Mouse (Mus musculus) natural killer cell, adult 2 months (primary cell): ENCODE results near the gene Rpa2.
"Not testable (repeated sequence)": the region's sequence is repeated elsewhere in the genome, so short reads cannot be mapped to it uniquely, and the experiment has no call there.

ENCODE experiments used
- DNase-seq, 2 experiments: peaks; one replicate each; pipeline ENCODE4 v3.0.0; 2022; ENCODE audit warnings: low spot score in 2 of 2

The Rpa2 gene

GRCm38 (mm10) chr4:132762602-132763001 lies 5.5 kb upstream of the Rpa2 start:
- no peak for DNase-seq

GRCm38 (mm10) chr4:132763125-132763524 lies 5.0 kb upstream of the Rpa2 start:
- DNase-seq = not testable (repeated sequence)

GRCm38 (mm10) chr4:132771776-132772175 lies 3.6 kb downstream of the Rpa2 start:
- DNase-seq = no peak

DNA sequence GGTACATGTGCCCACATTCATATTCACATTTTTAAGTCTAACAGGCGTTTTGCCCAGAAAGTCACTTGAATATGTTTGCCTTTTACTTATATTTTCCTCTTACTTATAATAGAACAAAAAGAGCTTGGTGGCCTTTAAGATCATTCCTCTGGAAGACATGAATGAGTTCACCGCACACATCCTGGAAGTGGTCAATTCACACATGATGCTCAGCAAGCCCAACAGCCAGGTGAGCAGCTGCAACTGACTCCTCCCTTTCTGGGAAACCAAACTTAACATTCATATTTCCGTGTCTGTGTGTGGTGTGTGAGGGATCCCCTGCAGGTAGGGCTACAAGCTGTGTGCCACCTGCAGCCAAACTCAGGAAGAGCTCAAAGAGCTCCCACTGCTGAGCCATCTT lies 6.8 kb downstream of the Rpa2 start:
- no peak for DNase-seq

DNA sequence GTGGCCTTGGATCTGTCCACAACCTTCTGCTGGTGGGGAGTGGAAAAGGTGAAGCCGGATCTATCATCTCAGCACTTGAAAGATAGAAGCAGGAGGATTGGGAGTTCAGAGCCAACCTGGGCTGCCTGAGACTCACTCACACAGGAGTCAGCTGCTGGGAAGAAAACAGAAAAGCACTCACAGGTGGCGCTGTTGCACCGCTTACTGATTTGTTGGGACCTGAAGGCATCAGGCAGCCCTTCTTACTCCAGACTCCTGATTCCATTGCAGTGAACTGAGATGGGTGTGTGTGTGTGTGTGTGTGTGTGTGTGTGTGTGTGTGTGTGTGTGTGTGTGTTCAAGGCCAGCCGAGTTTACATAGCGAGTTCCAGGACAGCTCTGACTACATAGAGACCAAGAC lies 8.6 kb downstream of the Rpa2 start:
- peak in 1 of 2 experiments; percentile 72 for DNase-seq

DNA sequence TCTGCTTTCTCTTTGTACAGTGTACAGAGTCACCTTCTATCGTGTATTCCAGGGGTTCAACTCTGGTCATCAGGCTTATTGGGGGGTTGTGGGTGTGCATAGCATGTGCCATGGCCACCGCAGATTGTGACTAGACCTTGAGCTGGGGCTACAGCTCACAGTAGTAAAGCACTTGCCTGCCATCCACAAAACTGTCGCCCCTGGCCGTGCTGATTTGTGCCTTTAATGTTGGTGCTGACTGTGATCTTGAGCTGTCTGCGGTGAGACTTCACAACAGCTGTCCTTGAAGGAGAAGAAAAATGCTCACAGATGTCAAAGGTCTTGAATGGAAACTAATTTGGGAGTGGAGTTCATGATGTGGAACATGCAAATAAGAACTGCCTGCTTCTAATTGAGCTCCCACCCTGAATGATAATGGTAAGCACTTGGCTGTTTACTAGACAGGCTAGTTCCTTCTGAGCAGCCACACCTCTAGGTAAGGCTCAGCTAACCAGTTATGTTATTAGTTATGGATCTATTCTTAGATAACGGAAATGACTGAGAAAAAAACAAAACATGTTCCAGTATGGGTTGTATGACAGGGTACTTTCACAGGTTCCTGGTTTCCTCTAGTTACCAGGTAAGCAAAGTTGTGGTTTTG lies 10.6 kb downstream of the Rpa2 start:
- peak in 1 of 2 experiments; percentile 25 for DNase-seq

DNA sequence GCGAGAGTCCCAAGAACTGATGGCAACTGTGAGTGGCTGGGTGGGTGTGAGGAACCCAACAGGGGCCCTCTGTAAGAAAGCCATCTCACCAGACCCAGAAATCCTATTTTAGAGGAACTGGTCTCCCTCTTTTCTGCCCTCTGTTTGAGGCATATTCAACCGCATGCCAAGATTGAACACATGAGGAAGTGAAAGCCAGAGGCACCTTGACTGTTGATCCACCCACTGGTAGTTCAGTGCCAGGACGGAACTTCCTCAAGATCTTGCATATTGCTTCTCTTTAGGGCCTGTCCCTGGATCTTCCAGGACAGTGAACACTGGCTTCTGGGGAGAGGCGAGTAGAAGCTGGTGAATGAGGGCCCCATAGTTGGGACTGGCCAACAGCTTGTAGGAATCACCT lies 12.2 kb downstream of the Rpa2 start:
- peak in 1 of 2 experiments; percentile 42 for DNase-seq

DNA sequence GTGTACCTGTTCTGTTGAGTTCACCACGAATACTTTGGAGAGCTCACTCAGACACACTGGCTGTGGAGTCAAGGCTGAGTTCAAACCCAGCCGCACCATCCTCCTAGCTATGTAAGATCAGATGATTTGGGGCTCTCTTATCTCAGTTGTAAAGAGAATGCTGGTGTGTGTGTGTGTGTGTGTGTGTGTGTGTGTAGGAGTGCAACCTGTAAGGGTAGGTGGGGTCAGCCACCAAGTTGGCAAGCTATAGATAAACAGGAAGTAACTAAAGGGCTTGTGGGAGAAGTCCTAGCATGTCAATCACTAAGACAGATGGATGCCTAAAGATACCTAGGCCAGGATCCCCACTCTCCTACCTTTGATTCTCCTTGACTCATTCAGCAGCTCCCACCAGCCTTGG lies 15.6 kb downstream of the Rpa2 start:
- no peak for DNase-seq

GRCm38 (mm10) chr4:132785228-132785627 lies 17.1 kb downstream of the Rpa2 start:
- no peak for DNase-seq

DNA sequence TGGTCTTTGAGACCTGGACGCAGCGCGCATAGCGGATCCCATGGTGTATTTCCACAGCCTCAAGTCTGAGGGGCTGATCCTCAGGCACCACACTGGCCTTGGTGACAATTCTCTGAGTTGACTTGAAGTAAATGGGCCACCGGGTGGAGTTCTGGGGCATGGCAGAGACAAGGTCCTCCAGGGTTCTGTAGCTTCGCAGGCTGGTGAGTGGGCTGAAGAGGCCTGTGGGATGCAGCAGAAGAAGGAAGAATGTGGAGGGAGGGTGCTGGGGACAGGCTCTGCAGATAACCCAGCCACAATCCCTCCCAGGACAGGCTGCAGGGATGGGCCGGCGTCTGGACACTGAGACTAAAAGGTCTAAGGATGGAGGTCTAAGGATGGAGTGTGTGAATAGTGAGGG lies 21.6 kb downstream of the Rpa2 start:
- DNase-seq = no peak

GRCm38 (mm10) chr4:132793322-132794004 lies 25.3 kb downstream of the Rpa2 start:
- DNase-seq = not testable (repeated sequence)

GRCm38 (mm10) chr4:132794028-132794427 lies 25.9 kb downstream of the Rpa2 start:
- DNase-seq = peak in 1 of 2 experiments; percentile 46

DNA sequence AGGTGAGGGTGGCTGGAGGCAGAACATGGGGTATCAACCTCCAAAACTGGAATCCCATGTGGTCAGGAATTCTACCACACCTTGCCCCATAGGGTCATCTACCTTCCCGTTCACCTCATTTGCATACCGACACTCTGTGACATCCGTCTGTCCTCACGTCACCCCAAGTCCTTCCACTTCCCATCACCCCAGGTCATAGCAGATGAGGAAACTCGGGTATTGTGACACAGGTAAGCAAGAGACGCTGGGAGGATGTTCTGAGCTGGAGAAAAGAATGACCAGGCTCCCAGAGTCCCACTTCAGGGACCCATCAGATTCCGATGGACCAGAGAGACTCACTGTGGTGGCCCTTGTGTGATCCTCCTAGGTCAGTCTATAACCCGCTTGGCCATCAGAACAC lies 26.6 kb downstream of the Rpa2 start:
- DNase-seq = peak in 1 of 2 experiments; percentile 39

DNA sequence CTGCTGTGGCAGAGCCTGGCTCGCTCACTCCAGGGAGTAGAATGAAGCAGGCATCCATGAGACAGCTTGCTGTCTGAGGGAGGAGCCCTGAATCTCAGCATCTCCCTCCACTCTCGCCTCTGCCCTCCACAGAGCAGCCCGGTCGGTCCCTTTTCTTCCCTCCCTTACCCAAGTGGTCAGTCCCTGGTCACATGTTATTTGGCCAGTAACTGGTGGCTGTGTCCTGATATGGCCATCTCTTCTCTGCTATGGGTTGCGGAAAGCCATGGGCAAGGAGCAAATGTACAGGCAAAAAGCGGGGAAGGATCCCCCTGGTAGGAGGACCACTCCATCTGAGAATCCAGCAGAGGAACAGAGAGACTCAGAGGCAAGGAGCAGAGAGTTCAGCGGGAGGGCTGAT lies 27.0 kb downstream of the Rpa2 start:
- DNase-seq = no peak

DNA sequence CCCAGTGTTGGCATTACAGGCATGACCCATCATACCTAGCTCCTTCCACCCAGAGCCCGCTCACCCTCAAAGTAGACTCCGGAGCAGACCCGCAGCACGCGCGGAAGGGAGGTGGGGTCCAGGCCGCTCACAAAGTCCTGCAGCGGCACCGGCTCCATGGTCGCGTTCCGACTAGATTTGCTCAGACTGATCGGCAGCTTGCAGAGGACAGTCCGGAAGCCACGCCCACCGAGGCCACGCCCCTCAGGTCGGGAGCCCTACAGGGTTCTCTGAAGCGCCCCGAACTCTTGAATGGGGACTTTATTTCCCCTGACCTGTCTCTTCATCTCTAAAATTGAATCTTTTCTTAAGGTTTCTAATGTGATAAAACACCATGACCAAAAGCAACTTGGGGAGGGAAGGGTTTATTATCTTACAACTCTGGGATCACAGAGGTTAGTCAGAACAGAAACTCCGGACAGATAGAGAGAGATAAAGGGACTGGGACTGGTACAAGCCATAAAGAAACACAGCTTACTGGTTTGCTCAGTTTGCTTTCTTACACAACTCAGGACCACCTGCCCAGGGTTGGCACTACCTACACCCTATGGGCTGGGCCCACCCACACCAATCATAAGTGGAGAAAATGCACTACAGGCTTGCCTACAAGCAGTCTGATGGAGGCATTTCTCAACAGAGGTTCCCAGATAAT lies 28.2 kb downstream of the Rpa2 start, which contains the start of gene Themis2:
Themis2 (minus strand) TSS at position 192 of the 691 bp plus-strand sequence.
- peak; percentile 78 to 86 for DNase-seq

DNA sequence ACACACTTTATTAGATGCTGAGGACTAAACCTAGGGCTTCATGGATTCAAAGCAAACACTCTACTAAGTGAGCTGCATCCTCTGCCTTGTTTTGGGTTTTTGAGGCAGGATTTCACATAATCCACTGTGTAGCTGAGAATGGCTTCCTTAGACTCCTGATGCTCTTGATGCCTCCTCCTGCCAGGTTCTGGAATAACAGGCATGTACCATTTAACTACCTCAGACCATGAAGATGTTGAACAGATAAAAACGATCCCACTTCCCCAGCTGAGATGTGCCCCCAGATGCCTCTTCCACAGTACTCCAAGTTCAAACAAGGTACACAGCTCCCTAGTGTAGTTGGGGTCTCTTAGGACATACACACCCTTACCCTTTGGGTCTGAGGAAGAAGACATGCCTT lies 29.3 kb downstream of the Rpa2 start:
- DNase-seq = no peak

DNA sequence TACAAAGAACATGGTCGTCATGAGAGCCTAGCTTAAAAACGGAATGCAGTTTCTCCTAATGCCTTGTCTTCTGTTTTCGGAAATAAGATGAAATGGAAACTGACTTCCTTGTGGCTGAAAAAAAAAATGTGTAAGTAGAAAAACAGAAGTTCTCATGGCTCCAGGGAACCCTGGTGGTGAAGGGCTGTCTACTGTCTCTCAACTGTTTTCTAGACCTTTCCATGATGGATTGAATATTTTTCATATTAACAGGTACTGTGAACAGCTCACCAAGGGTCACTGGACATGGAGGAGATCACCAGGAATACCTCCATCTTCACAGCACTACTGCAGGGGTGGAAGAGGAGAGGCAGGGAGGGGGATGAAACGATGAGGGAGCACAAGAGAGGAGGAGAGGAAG lies 29.9 kb downstream of the Rpa2 start:
- DNase-seq = no peak

DNA sequence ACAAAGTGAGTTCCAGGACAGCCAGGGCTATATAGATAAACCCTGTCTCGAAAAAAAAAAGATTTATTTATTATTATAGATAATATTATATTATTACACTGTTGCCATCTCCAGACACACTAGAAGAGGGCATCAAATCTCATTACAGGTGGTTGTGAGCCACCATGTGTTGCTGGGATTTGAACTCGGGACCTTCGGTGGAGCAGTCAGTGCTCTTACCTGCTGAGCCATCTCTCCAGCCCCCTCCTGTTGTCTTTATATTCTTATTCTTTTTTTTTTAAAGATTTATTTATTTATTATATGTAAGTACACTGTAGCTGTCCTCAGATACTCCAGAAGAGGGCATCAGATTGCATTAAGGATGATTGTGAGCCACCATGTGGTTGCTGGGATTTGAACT lies 30.5 kb downstream of the Rpa2 start:
- not testable (repeated sequence) for DNase-seq

GRCm38 (mm10) chr4:132799845-132800244 lies 31.7 kb downstream of the Rpa2 start:
- no peak for DNase-seq

GRCm38 (mm10) chr4:132801176-132802077 lies 33.3 kb downstream of the Rpa2 start:
- DNase-seq = peak in 1 of 2 experiments; percentile 24

GRCm38 (mm10) chr4:132802171-132802637 lies 34.1 kb downstream of the Rpa2 start:
- peak in 1 of 2 experiments; percentile 30 for DNase-seq

- DNase-seq = no peak
These were observed 35.1 kb downstream of the Rpa2 start for GRCm38 (mm10) chr4:132803212-132803611.
